Comparison of ENCODE assay signal across 11 mouse cellular contexts in the genomic region with DNA sequence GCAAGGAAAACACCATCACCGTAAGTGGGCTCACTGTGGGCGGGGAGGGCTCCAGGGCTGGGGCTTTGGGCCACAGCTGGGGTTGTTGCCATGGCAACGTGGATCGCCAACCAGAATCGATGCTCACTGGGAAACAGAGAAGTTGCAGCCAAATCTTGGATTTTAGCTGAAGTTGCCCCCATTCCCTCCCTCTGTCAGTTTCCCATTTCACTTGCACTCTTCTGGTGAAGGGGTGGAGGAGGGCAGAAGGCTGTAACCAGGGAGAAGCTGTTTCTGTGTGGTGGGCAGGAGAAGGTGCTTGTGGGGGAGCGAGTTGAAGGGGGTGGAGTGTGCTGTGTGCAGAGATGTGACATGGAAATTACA. TPM values are rescaled to one million over a fixed set of nuclear protein-coding genes. Genes with fewer than 3 reads are reported as not detected.
A peak's percentile ranks its signal among the peaks of the same experiment; 100 is the strongest.
DNase-seq lines count a peak whose midpoint lies in the region; ATAC-seq lines count a peak whose summit lies in the region.
"Had no signal": no experiment of that assay in that cellular context is flagged by ENCODE, and none has a peak within 500 bp of the region (broad histone marks: within the 10 kb centered on the region; RNA-seq: fewer than 3 reads in every experiment).

No protein-coding gene starts in this region.

- 45% methylated on average over 6 of the region's 6 CpGs for WGBS in heart, embryonic 13.5 days
- 39% methylated on average over 6 of the region's 6 CpGs for WGBS in embryonic facial prominence, embryonic 10.5 days
- WGBS in hindbrain, embryonic 16.5 days: 21% methylated on average over 6 of the region's 6 CpGs
- WGBS in neural tube, embryonic 13.5 days: 29% methylated on average over 6 of the region's 6 CpGs
- 29% methylated on average over 6 of the region's 6 CpGs for WGBS in liver, embryonic 12.5 days (ENCODE audit: insufficient replicate concordance)

- H3K9me3 ChIP-seq in heart, embryonic 13.5 days: no peaks in the 10 kb centered on the region
- H3K9me3 ChIP-seq in embryonic facial prominence, embryonic 10.5 days: no peaks in the 10 kb centered on the region
- H3K9me3 ChIP-seq in hindbrain, embryonic 16.5 days (ENCODE audit: control insufficient read depth, low read length): no peaks in the 10 kb centered on the region
- H3K9me3 ChIP-seq in neural tube, embryonic 13.5 days: no peaks in the 10 kb centered on the region
- H3K9me3 ChIP-seq in liver, embryonic 12.5 days (replicated peaks): no peaks in the 10 kb centered on the region

- H3K4me3 ChIP-seq in heart, embryonic 13.5 days: no peak overlapping the region
- H3K4me3 ChIP-seq in embryonic facial prominence, embryonic 10.5 days: peak overlapping the region; percentile 20; the same call in 1 of the 2 replicates
- H3K4me3 ChIP-seq in hindbrain, embryonic 16.5 days (ENCODE audit: low read length): peak overlapping the region; percentile 22
- no peak overlapping the region for H3K4me3 ChIP-seq in neural tube, embryonic 13.5 days
- no peak overlapping the region for H3K4me3 ChIP-seq in liver, embryonic 12.5 days

- ATAC-seq in heart, embryonic 13.5 days (ENCODE audit: extremely low read depth, insufficient number of reproducible peaks, low FRiP score, low TSS enrichment): no peak
- ATAC-seq in hindbrain, embryonic 16.5 days: no peak
- ATAC-seq in neural tube, embryonic 13.5 days (ENCODE audit: low read depth): no peak
- ATAC-seq in liver, embryonic 12.5 days: no peak
- ATAC-seq: intestine, postnatal 0 days had no signal

- intact Hi-C loops in heart, postnatal 36 days (cut with DNase I): no loop called here

- no peak for DNase-seq in heart, postnatal 36 days
- peak; percentile 26 for DNase-seq in embryonic facial prominence, embryonic 10.5 days (ENCODE audit: low spot score)
- no peak for DNase-seq in spleen, postnatal 10 days (ENCODE audit: low spot score in 2 of 2)
- DNase-seq: adrenal gland, adult 8-10 months; lung, postnatal 36 days had no signal

- H3K9ac ChIP-seq in heart, embryonic 13.5 days: 0 out of 2 replicates have a peak overlapping the region, but pooled peaks have one; percentile 3
- peak overlapping the region; percentile 38 for H3K9ac ChIP-seq in hindbrain, embryonic 16.5 days (ENCODE audit: low read depth, low read length)
- H3K9ac ChIP-seq in neural tube, embryonic 13.5 days: no peak overlapping the region
- no peak overlapping the region for H3K9ac ChIP-seq in liver, embryonic 12.5 days

- peaks cover 21% of the 10 kb centered on the region for H3K4me1 ChIP-seq in heart, embryonic 13.5 days
- H3K4me1 ChIP-seq in embryonic facial prominence, embryonic 10.5 days: peaks cover 29% of the 10 kb centered on the region
- peaks cover 24% of the 10 kb centered on the region for H3K4me1 ChIP-seq in hindbrain, embryonic 16.5 days (ENCODE audit: control insufficient read depth, insufficient read depth, low read depth, low read length)
- peaks cover 15% of the 10 kb centered on the region for H3K4me1 ChIP-seq in neural tube, embryonic 13.5 days (replicated peaks)
- no peaks in the 10 kb centered on the region for H3K4me1 ChIP-seq in liver, embryonic 12.5 days

- no peak overlapping the region for H3K4me2 ChIP-seq in heart, embryonic 13.5 days
- H3K4me2 ChIP-seq in hindbrain, embryonic 16.5 days (ENCODE audit: low read length): peak overlapping the region; percentile 39
- peak overlapping the region; percentile 5; the same call in 1 of the 2 replicates for H3K4me2 ChIP-seq in neural tube, embryonic 13.5 days
- H3K4me2 ChIP-seq in liver, embryonic 12.5 days: no peak overlapping the region

- no peaks in the 10 kb centered on the region for H3K27me3 ChIP-seq in heart, embryonic 13.5 days (replicated peaks)
- H3K27me3 ChIP-seq in embryonic facial prominence, embryonic 10.5 days (replicated peaks; ENCODE audit: low read depth, poor library complexity, severe bottlenecking): no peaks in the 10 kb centered on the region
- no peaks in the 10 kb centered on the region for H3K27me3 ChIP-seq in hindbrain, embryonic 16.5 days (replicated peaks; ENCODE audit: control insufficient read depth, insufficient read depth, low read length)
- no peaks in the 10 kb centered on the region for H3K27me3 ChIP-seq in neural tube, embryonic 13.5 days
- H3K27me3 ChIP-seq in liver, embryonic 12.5 days (replicated peaks): no peaks in the 10 kb centered on the region; the same call in 1 of the 2 replicates

- no peaks in the 10 kb centered on the region for H3K36me3 ChIP-seq in heart, embryonic 13.5 days
- H3K36me3 ChIP-seq in embryonic facial prominence, embryonic 10.5 days (replicated peaks): no peaks in the 10 kb centered on the region
- H3K36me3 ChIP-seq in hindbrain, embryonic 16.5 days (ENCODE audit: control insufficient read depth, insufficient read depth, low read length): no peaks in the 10 kb centered on the region
- no peaks in the 10 kb centered on the region for H3K36me3 ChIP-seq in neural tube, embryonic 13.5 days
- no peaks in the 10 kb centered on the region for H3K36me3 ChIP-seq in liver, embryonic 12.5 days

- no peak overlapping the region for H3K27ac ChIP-seq in heart, embryonic 13.5 days (replicated peaks)
- H3K27ac ChIP-seq in embryonic facial prominence, embryonic 10.5 days (replicated peaks): no peak overlapping the region
- no peak overlapping the region for H3K27ac ChIP-seq in hindbrain, embryonic 16.5 days (ENCODE audit: low read depth, low read length)
- H3K27ac ChIP-seq in neural tube, embryonic 13.5 days (replicated peaks): no peak overlapping the region
- no peak overlapping the region for H3K27ac ChIP-seq in liver, embryonic 12.5 days

RNA-seq across cellular contexts. Expression of gene Rcvrn, which starts 42.3 kb away (rescaled TPM):
- polyA plus RNA-seq in heart, embryonic 13.5 days (2015; fragmentation: Nextera tagmentation; extraction: Ambion mirVana): not detected in 2 replicates
- not detected for total RNA-seq in heart, postnatal 36 days (2021)
- not detected in 2 replicates for polyA plus RNA-seq in embryonic facial prominence, embryonic 10.5 days (2016; fragmentation: Nextera tagmentation; extraction: Ambion mirVana)
- not detected in 2 replicates for polyA plus RNA-seq in hindbrain, embryonic 16.5 days (2015; fragmentation: Nextera tagmentation; extraction: Ambion mirVana)
- polyA plus RNA-seq in neural tube, embryonic 13.5 days (2015; fragmentation: Nextera tagmentation; extraction: Ambion mirVana): not detected in 2 replicates
- polyA plus RNA-seq in liver, embryonic 12.5 days (2016; fragmentation: Nextera tagmentation; extraction: Ambion mirVana): not detected in 2 replicates
- polyA plus RNA-seq: gonadal fat pad, adult 2 months; intestine, postnatal 0 days had no signal

Comparison
In these comparisons a context has a peak if more than half of its experiments do, and no peak if none do; other contexts are left out.
1. H3K4me2 ChIP-seq: peak in hindbrain, embryonic 16.5 days (single experiment) and neural tube, embryonic 13.5 days (single experiment); none in heart, embryonic 13.5 days (single experiment) and liver, embryonic 12.5 days (single experiment).
2. H3K4me3 ChIP-seq: peak in embryonic facial prominence, embryonic 10.5 days (single experiment) and hindbrain, embryonic 16.5 days (single experiment); none in heart, embryonic 13.5 days (single experiment), neural tube, embryonic 13.5 days (single experiment) and liver, embryonic 12.5 days (single experiment).
3. H3K9ac ChIP-seq: peak in heart, embryonic 13.5 days (single experiment) and hindbrain, embryonic 16.5 days (single experiment); none in neural tube, embryonic 13.5 days (single experiment) and liver, embryonic 12.5 days (single experiment).